Mouse (Mus musculus) C2C12 (cell line): ENCODE results near the gene Acvrl1. TPM values are rescaled to one million over a fixed set of nuclear protein-coding genes. Genes with fewer than 3 reads are reported as not detected.

Experiments
- H3K27me3 ChIP-seq: one replicate; pipeline ENCODE4 v1.6.1; 2011; ENCODE audit not compliant: control insufficient read depth, insufficient read depth, insufficient read length
- H3K36me3 ChIP-seq: one replicate; pipeline ENCODE4 v1.6.1; 2011; ENCODE audit not compliant: control insufficient read depth, insufficient read depth
- H3K4me3 ChIP-seq: one replicate; pipeline ENCODE4 v1.5.1; 2011; ENCODE audit warnings: mild to moderate bottlenecking, control low read depth; ENCODE audit not compliant: poor library complexity, insufficient read depth, severe bottlenecking
- H3K79me2 ChIP-seq: one replicate; pipeline ENCODE4 v1.6.1; 2011; ENCODE audit not compliant: control insufficient read depth, insufficient read depth
- H3K79me3 ChIP-seq: one replicate; pipeline ENCODE4 v1.6.1; 2011; ENCODE audit warnings: low read depth, control low read depth
- H3ac ChIP-seq: one replicate; pipeline ENCODE3; 2011; ENCODE audit warnings: low read depth; ENCODE audit not compliant: control insufficient read depth, insufficient read length
- CEBPB ChIP-seq: IDR thresholded peaks from one replicate; pipeline ENCODE4 v1.6.1; 2011; ENCODE audit warnings: low read depth, mild to moderate bottlenecking, control low read depth, moderate library complexity
- CTCF ChIP-seq: IDR thresholded peaks from one replicate; pipeline ENCODE4 v1.5.1; 2011; ENCODE audit not compliant: control insufficient read depth, insufficient read depth, insufficient read length
- FOSL1 ChIP-seq: IDR thresholded peaks from one replicate; pipeline ENCODE4 v1.8.0; 2011; ENCODE audit warnings: mild to moderate bottlenecking, low read length; ENCODE audit not compliant: poor library complexity, insufficient read depth, severe bottlenecking
- MAX ChIP-seq: IDR thresholded peaks from one replicate; pipeline ENCODE4 v1.6.1; 2011; ENCODE audit warnings: mild to moderate bottlenecking, control low read depth
- MYOD1 ChIP-seq: IDR thresholded peaks from one replicate; pipeline ENCODE4 v1.6.1; 2011; ENCODE audit warnings: low read depth; ENCODE audit not compliant: control insufficient read depth, insufficient read length
- MYOG ChIP-seq: IDR thresholded peaks from one replicate; pipeline ENCODE4 v1.6.1; 2011; ENCODE audit not compliant: control insufficient read depth, insufficient read length; ENCODE audit errors: extremely low read depth
- USF1 ChIP-seq: IDR thresholded peaks from one replicate; pipeline ENCODE4 v1.6.1; 2011; ENCODE audit warnings: low read depth, mild to moderate bottlenecking, control low read depth, moderate library complexity
- polyA plus RNA-seq: library from polyadenylated mRNA; unstranded; fragments of >200 nt; fragmentation: generic; extraction: Trizol; gene quantifications from one replicate; pipeline ENCODE4 v1.2.1, GENCODE M21; 2012; ENCODE audit warnings: missing spikeins

Gene Acvrl1
- polyA plus RNA-seq, 1 experiment, result 0.05 TPM

DNA sequence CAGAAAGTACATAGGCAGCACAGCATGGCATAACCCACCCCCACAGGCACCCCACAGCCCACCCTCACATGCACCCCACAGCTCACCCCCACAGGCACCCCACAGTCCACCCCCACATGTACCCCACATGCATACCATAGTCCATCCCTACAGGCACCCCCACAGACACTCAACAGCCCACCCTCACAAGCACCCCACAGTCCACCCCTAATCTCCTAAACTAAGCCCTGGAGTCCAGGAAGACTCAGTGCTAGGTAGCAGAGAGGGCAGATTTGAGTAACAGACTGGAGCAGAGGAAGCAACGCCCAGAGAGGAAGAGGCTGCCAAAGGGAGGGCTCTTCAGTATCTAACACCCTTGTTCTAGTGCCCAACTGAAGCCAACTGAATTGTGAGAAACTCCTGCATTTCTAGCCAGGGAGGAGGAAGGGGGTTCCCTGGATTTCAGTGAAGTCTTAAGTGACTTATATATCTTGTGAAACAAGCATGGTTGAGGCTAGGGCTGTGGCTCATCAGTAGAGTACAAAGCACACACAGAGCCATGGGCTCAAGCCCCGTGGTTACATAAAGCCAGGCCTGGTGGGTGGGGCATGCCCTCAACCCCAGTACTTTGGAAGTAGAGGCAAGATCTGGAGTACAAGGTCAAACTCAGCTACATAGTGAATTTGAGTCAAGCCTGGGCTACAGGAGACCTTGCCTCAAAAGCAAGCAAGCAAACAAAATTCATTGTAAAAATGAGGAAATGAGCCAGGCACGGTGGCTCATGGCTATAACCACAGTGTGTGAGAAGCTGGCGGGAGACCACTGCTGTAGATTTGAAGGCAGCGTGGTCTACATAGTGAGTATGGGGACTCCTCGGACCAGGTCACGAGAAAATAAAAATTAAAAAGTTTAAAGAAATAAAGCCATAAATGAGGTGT, 26.6 kb downstream of the Acvrl1 start:
- peaks cover 27% of the 10 kb centered on the region for H3K27me3 ChIP-seq
- H3K79me3 ChIP-seq, result no peaks in the 10 kb centered on the region
- no peaks in the 10 kb centered on the region for H3K36me3 ChIP-seq
- no peak overlapping the region for H3ac ChIP-seq
- no peak for TF ChIP-seq USF1
- no peak for TF ChIP-seq CTCF
- no peak overlapping the region for H3K4me3 ChIP-seq
- H3K79me2 ChIP-seq, result no peaks in the 10 kb centered on the region

GRCm38 (mm10) chr15:101160128-101160527, 31.8 kb downstream of the Acvrl1 start:
- H3K27me3 ChIP-seq, result peaks cover 50% of the 10 kb centered on the region
- H3K79me3 ChIP-seq, result no peaks in the 10 kb centered on the region
- no peaks in the 10 kb centered on the region for H3K79me2 ChIP-seq
- no peak overlapping the region for H3ac ChIP-seq
- TF ChIP-seq CEBPB (no peak), MYOG (no peak)
- H3K36me3 ChIP-seq, result no peaks in the 10 kb centered on the region
- no peak overlapping the region for H3K4me3 ChIP-seq

DNA sequence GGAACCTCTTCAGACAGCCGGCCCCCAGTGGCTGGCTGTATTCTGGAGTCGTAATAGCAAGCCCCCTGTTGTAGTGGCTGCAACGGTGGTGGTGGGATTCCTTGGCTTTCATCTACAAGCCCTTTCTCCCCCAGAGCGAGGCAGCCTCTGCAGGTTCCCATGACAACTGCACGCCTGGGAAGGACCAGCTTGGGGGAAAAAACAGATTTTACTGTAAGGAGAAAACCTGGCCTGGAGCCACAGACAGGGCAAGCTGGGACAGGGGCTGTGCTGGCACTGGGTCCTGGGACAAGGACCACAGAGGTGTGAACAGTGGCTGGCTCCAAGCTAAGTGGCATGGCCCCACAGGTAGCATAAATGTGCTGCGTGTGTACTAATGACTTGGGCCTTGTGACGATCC, 32.3 kb downstream of the Acvrl1 start:
- peaks cover 52% of the 10 kb centered on the region for H3K27me3 ChIP-seq
- TF ChIP-seq CTCF (no peak), MYOG (no peak), CEBPB (no peak)
- no peaks in the 10 kb centered on the region for H3K79me2 ChIP-seq
- H3ac ChIP-seq, result no peak overlapping the region
- H3K36me3 ChIP-seq, result no peaks in the 10 kb centered on the region
- no peaks in the 10 kb centered on the region for H3K79me3 ChIP-seq
- no peak overlapping the region for H3K4me3 ChIP-seq

DNA sequence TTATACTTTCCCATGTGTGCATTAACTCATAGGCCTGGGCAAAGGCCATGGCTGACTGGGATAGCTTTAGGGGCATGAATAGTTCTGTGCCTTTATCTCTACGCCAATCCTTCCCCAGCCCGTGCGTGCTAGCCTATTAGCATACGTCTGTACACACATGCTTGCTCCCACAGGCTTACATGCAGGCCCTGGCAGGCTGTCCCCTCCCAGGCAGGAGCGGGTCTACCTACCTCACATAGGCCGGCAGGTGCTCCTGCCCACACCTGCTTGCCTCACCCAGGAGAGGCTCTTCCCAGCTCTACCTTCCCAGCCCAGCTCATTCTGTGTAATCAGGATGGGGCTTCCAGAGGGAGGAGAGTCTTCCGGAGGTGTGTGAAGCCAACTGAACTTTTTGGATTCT, 33.2 kb downstream of the Acvrl1 start:
- Histone ChIP-seq H3K79me3 (no peaks in the 10 kb centered on the region), H3K27me3 (peaks cover 59% of the 10 kb centered on the region), H3K79me2 (no peaks in the 10 kb centered on the region), H3ac (no peak overlapping the region), H3K36me3 (no peaks in the 10 kb centered on the region), H3K4me3 (no peak overlapping the region)
- no peak for TF ChIP-seq CTCF
- TF ChIP-seq MYOD1, result no peak
- no peak for TF ChIP-seq CEBPB
- no peak for TF ChIP-seq FOSL1
- TF ChIP-seq MAX, result no peak
- TF ChIP-seq USF1, result no peak
- no peak for TF ChIP-seq MYOG

- H3K79me2 ChIP-seq, result no peaks in the 10 kb centered on the region
- peaks cover 66% of the 10 kb centered on the region for H3K27me3 ChIP-seq
- H3K36me3 ChIP-seq, result no peaks in the 10 kb centered on the region
- no peak overlapping the region for H3K4me3 ChIP-seq
- no peak overlapping the region for H3ac ChIP-seq
- no peaks in the 10 kb centered on the region for H3K79me3 ChIP-seq
- TF ChIP-seq CEBPB (no peak), CTCF (no peak), FOSL1 (no peak), MYOG (no peak), MAX (no peak), MYOD1 (no peak), USF1 (no peak)
Observed at GRCm38 (mm10) chr15:101163056-101163458, 34.7 kb downstream of the Acvrl1 start.

- Histone ChIP-seq H3K27me3 (peaks cover 67% of the 10 kb centered on the region), H3K36me3 (no peaks in the 10 kb centered on the region), H3K79me2 (no peaks in the 10 kb centered on the region), H3ac (no peak overlapping the region), H3K4me3 (no peak overlapping the region), H3K79me3 (no peaks in the 10 kb centered on the region)
- TF ChIP-seq CTCF (no peak), MYOG (no peak), MYOD1 (no peak)
Observed at GRCm38 (mm10) chr15:101163854-101164253, 35.5 kb downstream of the Acvrl1 start.
